Mouse (Mus musculus) large intestine, adult 2 months (tissue): ENCODE measurements around the gene Atf7ip. TPM values are rescaled to one million over a fixed set of nuclear protein-coding genes. Genes with fewer than 3 reads are reported as not detected.

Experiments used
- DNase-seq: peaks from one replicate; pipeline ENCODE4 v3.0.0-alpha.2; 2012; ENCODE audit warnings: low read depth, low spot score
- whole genome bisulfite sequencing: fragments of 180-500 bp; shearing (Covaris S2); methylation state at CpG from one replicate; pipeline ENCODE4 v1.1.7; 2018; 5-methylcytosine and 5-hydroxymethylcytosine counted together
- polyA plus RNA-seq: library from polyadenylated mRNA; depleted of rRNA; stranded (reverse); fragments of >200 nt; gene quantifications from 2 replicates; pipeline ENCODE4 v1.2.3, GENCODE M21; 2012

Atf7ip gene
- polyA plus RNA-seq, 1 experiment = 7.8 TPM

- WGBS = 48% methylated on average over 17 of the region's 17 CpGs
- peak; percentile 58 for DNase-seq
Observed at GRCm38 (mm10) chr6:136620361-136621139, 114.6 kb downstream of the Atf7ip start.

GRCm38 (mm10) chr6:136625421-136625820, 119.5 kb downstream of the Atf7ip start:
- DNase-seq = peak; percentile 70
- WGBS = 40% methylated on average over 12 of the region's 12 CpGs

GRCm38 (mm10) chr6:136629639-136630038, 123.7 kb downstream of the Atf7ip start:
- no peak for DNase-seq
- WGBS = 39% methylated on average over 5 of the region's 5 CpGs

- no peak for DNase-seq
- WGBS = 92% methylated on average over 8 of the region's 8 CpGs
Observed at GRCm38 (mm10) chr6:136631519-136631918, 125.6 kb downstream of the Atf7ip start.

GRCm38 (mm10) chr6:136631945-136632534, 126.1 kb downstream of the Atf7ip start:
- DNase-seq = no peak
- WGBS = 83% methylated on average over 13 of the region's 13 CpGs

GRCm38 (mm10) chr6:136633154-136633553, 127.2 kb downstream of the Atf7ip start:
- DNase-seq = no peak
- WGBS = 74% methylated on average over 3 of the region's 3 CpGs

GRCm38 (mm10) chr6:136633719-136634118, 127.8 kb downstream of the Atf7ip start:
- no peak for DNase-seq
- 29% methylated on average over 6 of the region's 6 CpGs for WGBS

GRCm38 (mm10) chr6:136634982-136635381, 129.0 kb downstream of the Atf7ip start:
- WGBS = 71% methylated on average over 3 of the region's 3 CpGs
- no peak for DNase-seq

- DNase-seq = no peak
- 92% methylated on average over 2 of the region's 2 CpGs for WGBS
Observed at GRCm38 (mm10) chr6:136644171-136644570, 138.2 kb downstream of the Atf7ip start.

GRCm38 (mm10) chr6:136645754-136646153, 139.8 kb downstream of the Atf7ip start:
- no peak for DNase-seq

GRCm38 (mm10) chr6:136646207-136646606, 140.2 kb downstream of the Atf7ip start:
- WGBS = 33% methylated on average over 6 of the region's 6 CpGs
- no peak for DNase-seq

More at GRCm38 (mm10) chr6:136645754-136646153, 139.8 kb downstream of the Atf7ip start:
- WGBS = 47% methylated on average over 9 of the region's 9 CpGs

GRCm38 (mm10) chr6:136647455-136647861, 141.5 kb downstream of the Atf7ip start:
- DNase-seq = peak; percentile 92
- 26% methylated on average over 10 of the region's 10 CpGs for WGBS

- no peak for DNase-seq
- 94% methylated on average over 8 of the region's 8 CpGs for WGBS
Observed at GRCm38 (mm10) chr6:136650664-136651063, 144.7 kb downstream of the Atf7ip start.

GRCm38 (mm10) chr6:136653331-136653730, 147.4 kb downstream of the Atf7ip start:
- WGBS = 70% methylated on average over 5 of the region's 5 CpGs
- DNase-seq = no peak

GRCm38 (mm10) chr6:136654470-136654869, 148.5 kb downstream of the Atf7ip start:
- no peak for DNase-seq
- 95% methylated on average over 20 of the region's 20 CpGs for WGBS

- DNase-seq = no peak
- WGBS = 81% methylated on average over 11 of the region's 11 CpGs
Observed at GRCm38 (mm10) chr6:136655786-136656185, 149.8 kb downstream of the Atf7ip start.

GRCm38 (mm10) chr6:136658303-136658702, 152.3 kb downstream of the Atf7ip start:
- DNase-seq = no peak
- WGBS = 56% methylated on average over 4 of the region's 4 CpGs

GRCm38 (mm10) chr6:136659226-136659625, 153.3 kb downstream of the Atf7ip start:
- 90% methylated on average over 9 of the region's 9 CpGs for WGBS
- no peak for DNase-seq
